Mouse (Mus musculus) MEL (cell line): Measurements from ENCODE around the gene Tubb5. TPM values are rescaled to one million over a fixed set of nuclear protein-coding genes. Genes with fewer than 3 reads are reported as not detected.

Experiments used
- DNase-seq: peaks from one replicate; pipeline ENCODE4 v3.0.0; 2011; ENCODE audit warnings: low read depth, low spot score
- H3K27ac ChIP-seq: 2 replicates; pipeline ENCODE4 v1.5.1; 2012; ENCODE audit warnings: low read depth, mild to moderate bottlenecking, control low read depth, low read length, moderate library complexity; ENCODE audit not compliant: control insufficient read depth
- H3K27me3 ChIP-seq, 2 experiments: fragments of 150-350 bp in 1 of 2; sonication (generic) in 1 of 2; 2 replicates each; pipeline ENCODE4 v1.6.1; 2012; ENCODE audit warnings: low read length in 2 of 2, mild to moderate bottlenecking in 2 of 2, improper control_type of control experiment in 1 of 2, moderate library complexity in 1 of 2; ENCODE audit not compliant: insufficient read depth in 2 of 2, control insufficient read depth in 1 of 2
- H3K36me3 ChIP-seq, 2 experiments: 2 replicates each; pipeline ENCODE4 v1.6.1; 2012 to 2014; ENCODE audit warnings: low read length in 2 of 2, improper control_type of control experiment in 1 of 2, inconsistent platforms in 1 of 2, mild to moderate bottlenecking in 1 of 2; ENCODE audit not compliant: insufficient read depth in 2 of 2, control insufficient read depth in 1 of 2
- H3K4me1 ChIP-seq, 2 experiments: fragments of 150-350 bp in 1 of 2; sonication (generic) in 1 of 2; 2 replicates each; pipeline ENCODE4 v1.6.1; 2012; ENCODE audit warnings: low read length in 2 of 2, improper control_type of control experiment in 1 of 2, mild to moderate bottlenecking in 1 of 2; ENCODE audit not compliant: insufficient read depth in 2 of 2, control insufficient read depth in 1 of 2
- H3K4me3 ChIP-seq, 2 experiments: fragments of 150-350 bp in 1 of 2; sonication (generic) in 1 of 2; 2 replicates each; pipeline ENCODE4 v1.5.1; 2012; ENCODE audit warnings: low read depth in 2 of 2, low read length in 2 of 2, mild to moderate bottlenecking in 2 of 2, moderate library complexity in 2 of 2, control low read depth in 1 of 2, improper control_type of control experiment in 1 of 2; ENCODE audit not compliant: control insufficient read depth in 1 of 2, insufficient read depth in 1 of 2
- H3K79me2 ChIP-seq: 2 replicates; pipeline ENCODE4 v1.6.1; 2012; ENCODE audit warnings: mild to moderate bottlenecking, low read length, moderate library complexity; ENCODE audit not compliant: control insufficient read depth, poor library complexity, insufficient read depth
- H3K9ac ChIP-seq: 2 replicates; pipeline ENCODE4 v1.6.1; 2012; ENCODE audit warnings: low read depth, mild to moderate bottlenecking, control low read depth, low read length, moderate library complexity; ENCODE audit not compliant: control insufficient read depth, poor library complexity, severe bottlenecking
- H3K9me3 ChIP-seq: fragments of 150-350 bp; sonication (generic); replicated peaks from 2 replicates; pipeline ENCODE4 v1.6.1; 2012; ENCODE audit warnings: mild to moderate bottlenecking, low read length, improper control_type of control experiment, moderate library complexity; ENCODE audit not compliant: insufficient read depth
- BHLHE40 ChIP-seq: IDR thresholded peaks from 2 replicates; pipeline ENCODE4 v1.6.1; 2012; ENCODE audit warnings: low read depth, mild to moderate bottlenecking, inconsistent platforms, low read length, improper control_type of control experiment, borderline replicate concordance
- CHD1 ChIP-seq: IDR thresholded peaks from 2 replicates; pipeline ENCODE4 v1.6.1; 2012; ENCODE audit warnings: low read depth, mild to moderate bottlenecking, inconsistent platforms, low read length, improper control_type of control experiment
- CHD2 ChIP-seq: IDR thresholded peaks from 2 replicates; pipeline ENCODE4 v1.6.1; 2011; ENCODE audit warnings: low read length, improper control_type of control experiment
- CTCF ChIP-seq, 3 experiments: IDR thresholded peaks in 2 of 3; conservative IDR thresholded peaks in 1 of 3; 2 replicates each; pipeline ENCODE4 v1.5.1; 2011 to 2012; ENCODE audit warnings: low read length in 3 of 3, low read depth in 2 of 3, mild to moderate bottlenecking in 2 of 3, improper control_type of control experiment in 1 of 3, inconsistent platforms in 1 of 3, mixed read lengths in 1 of 3, moderate library complexity in 1 of 3; ENCODE audit not compliant: control insufficient read depth in 1 of 3, insufficient read depth in 1 of 3, poor library complexity in 1 of 3, severe bottlenecking in 1 of 3
- ELF1 ChIP-seq: IDR thresholded peaks from 2 replicates; pipeline ENCODE4 v1.6.1; 2014; ENCODE audit warnings: low read depth, mild to moderate bottlenecking, inconsistent platforms, low read length, improper control_type of control experiment, moderate library complexity
- EP300 ChIP-seq, 2 experiments: IDR thresholded peaks; 2 replicates each; pipeline ENCODE4 v1.6.1; 2011; ENCODE audit warnings: improper control_type of control experiment in 2 of 2, low read length in 2 of 2, low read depth in 1 of 2, mild to moderate bottlenecking in 1 of 2
- GABPA ChIP-seq: IDR thresholded peaks from 2 replicates; pipeline ENCODE4 v1.6.1; 2012; ENCODE audit warnings: low read depth, mild to moderate bottlenecking, inconsistent platforms, low read length, improper control_type of control experiment, moderate library complexity
- GATA1 ChIP-seq: IDR thresholded peaks from 2 replicates; pipeline ENCODE4 v1.6.1; 2011; ENCODE audit warnings: low read depth, low read length, improper control_type of control experiment
- HCFC1 ChIP-seq: IDR thresholded peaks from 2 replicates; pipeline ENCODE4 v1.6.1; 2012; ENCODE audit warnings: low read depth, mild to moderate bottlenecking, inconsistent platforms, low read length, improper control_type of control experiment, moderate library complexity
- JUND ChIP-seq: IDR thresholded peaks from 2 replicates; pipeline ENCODE4 v1.6.1; 2011; ENCODE audit warnings: low read depth, mild to moderate bottlenecking, improper control_type of control experiment, low read length
- KAT2A ChIP-seq: conservative IDR thresholded peaks from 2 replicates; pipeline ENCODE4 v1.6.1; 2012; ENCODE audit warnings: low read depth, low read length, improper control_type of control experiment, inconsistent platforms
- MAFK ChIP-seq: IDR thresholded peaks from 2 replicates; pipeline ENCODE4 v1.6.1; 2011; ENCODE audit warnings: low read depth, mild to moderate bottlenecking, low read length, improper control_type of control experiment, borderline replicate concordance
- MAX ChIP-seq: IDR thresholded peaks from 2 replicates; pipeline ENCODE4 v1.6.1; 2011; ENCODE audit warnings: low read length, improper control_type of control experiment
- MAZ ChIP-seq: IDR thresholded peaks from 2 replicates; pipeline ENCODE4 v1.6.1; 2012; ENCODE audit warnings: low read depth, mild to moderate bottlenecking, inconsistent platforms, low read length, improper control_type of control experiment
- MEF2A ChIP-seq: IDR thresholded peaks from 2 replicates; pipeline ENCODE4 v1.6.1; 2014; ENCODE audit warnings: low read depth, mild to moderate bottlenecking, inconsistent platforms, low read length, improper control_type of control experiment; ENCODE audit not compliant: poor library complexity, insufficient replicate concordance, severe bottlenecking; ENCODE audit errors: extremely low read depth
- MXI1 ChIP-seq: IDR thresholded peaks from 2 replicates; pipeline ENCODE4 v1.6.1; 2011; ENCODE audit warnings: mild to moderate bottlenecking, low read depth, low read length, improper control_type of control experiment
- MYB ChIP-seq: IDR thresholded peaks from 2 replicates; pipeline ENCODE4 v1.6.1; 2011; ENCODE audit warnings: mild to moderate bottlenecking, low read depth, low read length, improper control_type of control experiment
- MYC ChIP-seq: IDR thresholded peaks from 2 replicates; pipeline ENCODE4 v1.6.1; 2011; ENCODE audit warnings: low read depth, mild to moderate bottlenecking, low read length, improper control_type of control experiment, moderate library complexity
- NELFE ChIP-seq: IDR thresholded peaks from 2 replicates; pipeline ENCODE4 v1.6.1; 2011; ENCODE audit warnings: low read depth, low read length, improper control_type of control experiment
- NRF1 ChIP-seq: IDR thresholded peaks from 2 replicates; pipeline ENCODE4 v1.6.1; 2014; ENCODE audit warnings: low read depth, mild to moderate bottlenecking, inconsistent platforms, low read length, improper control_type of control experiment, moderate library complexity; ENCODE audit not compliant: poor library complexity, insufficient read depth, severe bottlenecking
- POLR2A ChIP-seq, 2 experiments: IDR thresholded peaks; 2 replicates each; pipeline ENCODE4 v1.6.1; 2011 to 2012; ENCODE audit warnings: low read length in 2 of 2, mild to moderate bottlenecking in 2 of 2, control low read depth in 1 of 2, improper control_type of control experiment in 1 of 2, low read depth in 1 of 2, moderate library complexity in 1 of 2; ENCODE audit not compliant: control insufficient read depth in 1 of 2, insufficient read depth in 1 of 2, poor library complexity in 1 of 2
- POLR2AphosphoS2 ChIP-seq: IDR thresholded peaks from 2 replicates; pipeline ENCODE4 v1.6.1; 2011; ENCODE audit warnings: low read length, improper control_type of control experiment
- POLR2AphosphoS5 ChIP-seq: IDR thresholded peaks from 2 replicates; pipeline ENCODE4 v1.6.1; 2012; ENCODE audit warnings: low read depth, borderline replicate concordance, mild to moderate bottlenecking, inconsistent platforms, low read length, moderate library complexity, mixed read lengths
- RAD21 ChIP-seq: IDR thresholded peaks from 2 replicates; pipeline ENCODE4 v1.6.1; 2011; ENCODE audit warnings: mild to moderate bottlenecking, low read depth, low read length, improper control_type of control experiment
- RCOR1 ChIP-seq: IDR thresholded peaks from 2 replicates; pipeline ENCODE4 v1.6.1; 2012; ENCODE audit warnings: low read depth, mild to moderate bottlenecking, inconsistent platforms, low read length, improper control_type of control experiment
- SIN3A ChIP-seq: IDR thresholded peaks from 2 replicates; pipeline ENCODE4 v1.6.1; 2012; ENCODE audit warnings: low read length, improper control_type of control experiment, inconsistent platforms
- SMC3 ChIP-seq: IDR thresholded peaks from 2 replicates; pipeline ENCODE4 v1.6.1; 2011; ENCODE audit warnings: low read depth, low read length, improper control_type of control experiment
- TAL1 ChIP-seq: IDR thresholded peaks from 2 replicates; pipeline ENCODE4 v1.6.1; 2012; ENCODE audit warnings: mild to moderate bottlenecking, inconsistent platforms, low read length, moderate library complexity, mixed read lengths
- TBP ChIP-seq: IDR thresholded peaks from 2 replicates; pipeline ENCODE4 v1.8.0; 2011; ENCODE audit warnings: low read depth, low read length, improper control_type of control experiment
- TCF12 ChIP-seq: IDR thresholded peaks from 2 replicates; pipeline ENCODE4 v1.6.1; 2014; ENCODE audit warnings: low read depth, mild to moderate bottlenecking, inconsistent platforms, low read length, improper control_type of control experiment, moderate library complexity
- UBTF ChIP-seq: IDR thresholded peaks from 2 replicates; pipeline ENCODE4 v1.6.1; 2012; ENCODE audit warnings: low read depth, mild to moderate bottlenecking, inconsistent platforms, low read length, improper control_type of control experiment, moderate library complexity, borderline replicate concordance; ENCODE audit not compliant: insufficient read depth
- USF1 ChIP-seq: IDR thresholded peaks from 2 replicates; pipeline ENCODE4 v1.6.1; 2014; ENCODE audit warnings: low read depth, mild to moderate bottlenecking, inconsistent platforms, low read length, improper control_type of control experiment, moderate library complexity
- ZC3H11A ChIP-seq: IDR thresholded peaks from 2 replicates; pipeline ENCODE4 v1.6.1; 2012; ENCODE audit warnings: low read depth, mild to moderate bottlenecking, inconsistent platforms, low read length, improper control_type of control experiment
- ZKSCAN1 ChIP-seq: IDR thresholded peaks from 2 replicates; pipeline ENCODE4 v1.6.1; 2012; ENCODE audit warnings: low read depth, mild to moderate bottlenecking, inconsistent platforms, low read length, improper control_type of control experiment, moderate library complexity
- ZMIZ1 ChIP-seq: IDR thresholded peaks from 2 replicates; pipeline ENCODE4 v1.6.1; 2012; ENCODE audit warnings: low read depth, mild to moderate bottlenecking, inconsistent platforms, low read length, improper control_type of control experiment, moderate library complexity
- ZNF384 ChIP-seq: IDR thresholded peaks from 2 replicates; pipeline ENCODE4 v1.6.1; 2012; ENCODE audit warnings: low read depth, mild to moderate bottlenecking, inconsistent platforms, low read length, improper control_type of control experiment
- polyA plus RNA-seq, 2 experiments: library from polyadenylated mRNA; stranded (reverse) in 1 of 2; unstranded in 1 of 2; fragments of >175 nt in 1 of 2; fragments of >200 nt in 1 of 2; gene quantifications; 2 replicates each; pipeline versions ENCODE4 v1.2.1 to v1.2.4; 2012; ENCODE audit warnings: low replicate concordance in 2 of 2, low read depth in 1 of 2; ENCODE audit not compliant: insufficient read length in 2 of 2, insufficient read depth in 1 of 2, missing spikeins in 1 of 2
- total RNA-seq: library from RNA; depleted of rRNA; stranded (reverse); fragments of 300-350 nt; gene quantifications from 2 replicates; pipeline ENCODE4 v1.2.3, GENCODE M21; 2012

Tubb5 gene
- total and polyA plus RNA-seq, 3 experiments = 1,040 to 1,575 (median 1,137) TPM

DNA sequence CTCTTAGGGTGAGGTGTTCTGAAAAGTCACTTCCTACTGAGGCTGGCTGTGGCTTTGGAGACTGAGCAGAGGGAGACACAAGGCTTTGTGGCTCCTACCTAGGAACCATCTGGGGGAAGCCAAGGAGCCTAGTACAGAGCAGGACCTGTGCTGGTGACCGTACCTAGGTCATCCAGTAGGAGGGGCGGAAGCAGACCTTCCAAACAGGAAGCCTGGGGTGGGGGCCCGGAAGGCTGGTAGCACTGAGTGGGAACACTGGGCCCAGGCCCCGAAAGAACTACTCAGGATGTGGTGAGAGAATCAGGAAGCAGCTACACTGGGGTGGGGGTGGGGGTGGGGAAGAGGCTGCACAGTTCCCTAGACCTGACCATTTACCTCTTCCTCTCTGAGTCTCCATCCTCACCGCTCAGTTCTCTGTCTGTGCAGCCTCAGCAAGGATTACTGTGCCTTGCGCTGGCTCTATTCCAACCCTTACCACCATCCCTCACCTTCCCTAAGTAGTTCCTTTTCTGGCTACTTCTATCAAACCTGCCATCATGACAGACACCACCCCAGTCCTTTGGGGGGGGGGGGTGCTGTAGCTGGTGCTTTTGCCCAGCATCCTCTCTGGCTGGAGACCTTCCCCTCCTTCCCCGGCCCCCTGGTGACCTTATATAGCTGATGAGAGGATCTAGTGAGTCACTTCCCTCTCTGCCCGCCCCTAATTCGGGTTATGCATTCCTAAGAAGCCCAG is 32.2 kb upstream of the Tubb5 start:
- Histone ChIP-seq H3K4me3 (peak overlapping the region; percentile 21 to 42), H3K36me3 (peaks cover 0 to 14% of the 10 kb centered on the region in 2 experiments; a peak in 2 of 4 replicates), H3K27ac (peak overlapping the region; percentile 88), H3K9me3 (no peaks in the 10 kb centered on the region), H3K4me1 (peaks cover 2 to 18% of the 10 kb centered on the region in 2 experiments; a peak in 3 of 4 replicates), H3K9ac (peak overlapping the region; percentile 52), H3K27me3 (no peaks in the 10 kb centered on the region), H3K79me2 (peaks cover 18% of the 10 kb centered on the region)
- DNase-seq = peak; percentile 91
- 0 out of 2 replicates have a peak, but pooled peaks have one; percentile 7 for TF ChIP-seq RCOR1
- TF ChIP-seq SMC3 = no peak
- peak; percentile 35; the same call in 1 of the 2 replicates for TF ChIP-seq NELFE
- no peak for TF ChIP-seq NRF1
- TF ChIP-seq POLR2A (IDR thresholded peaks at IDR 0.05; ENCODE audit: control insufficient read depth in 1 of 2, insufficient read depth in 1 of 2, low read depth in 1 of 2, low read length in 2 of 2, poor library complexity in 1 of 2) = peak; percentile 16 to 42; a peak in 1 of 4 replicates
- peak; percentile 37 for TF ChIP-seq CHD2
- no peak for TF ChIP-seq USF1
- TF ChIP-seq TCF12 = no peak
- TF ChIP-seq RAD21 = no peak
- TF ChIP-seq CTCF (IDR thresholded peaks at IDR 0.05 in 2 of 3, conservative IDR thresholded peaks at IDR 0.05 in 1 of 3; ENCODE audit: control insufficient read depth in 1 of 3, insufficient read depth in 1 of 3, low read depth in 2 of 3, low read length in 3 of 3, poor library complexity in 1 of 3, severe bottlenecking in 1 of 3) = no peak
- TF ChIP-seq BHLHE40 = no peak
- peak; percentile 16; the same call in 1 of the 2 replicates for TF ChIP-seq TAL1
- no peak for TF ChIP-seq GABPA
- TF ChIP-seq UBTF = no peak
- peak; percentile 27; the same call in 1 of the 2 replicates for TF ChIP-seq MXI1
- no peak for TF ChIP-seq MYB
- TF ChIP-seq ZC3H11A = no peak
- no peak for TF ChIP-seq POLR2AphosphoS2
- no peak for TF ChIP-seq GATA1
- no peak for TF ChIP-seq POLR2AphosphoS5
- TF ChIP-seq ZNF384 = no peak
- TF ChIP-seq EP300 (IDR thresholded peaks at IDR 0.05; ENCODE audit: low read depth in 1 of 2, low read length in 2 of 2) = peak; percentile 39 to 63; a peak in 2 of 4 replicates
- no peak for TF ChIP-seq MEF2A
- TF ChIP-seq ELF1 = peak; percentile 81
- TF ChIP-seq HCFC1 = no peak; the same call in none of the 2 replicates
- 0 out of 2 replicates have a peak, but pooled peaks have one; percentile 70 for TF ChIP-seq CHD1
- TF ChIP-seq KAT2A = no peak
- no peak for TF ChIP-seq ZMIZ1
- no peak for TF ChIP-seq MAX
- no peak for TF ChIP-seq MAFK
- peak; percentile 53; the same call in 1 of the 2 replicates for TF ChIP-seq TBP
- TF ChIP-seq MAZ = 0 out of 2 replicates have a peak, but pooled peaks have one; percentile 61
- 0 out of 2 replicates have a peak, but pooled peaks have one; percentile 42 for TF ChIP-seq MYC
- no peak for TF ChIP-seq ZKSCAN1
- no peak; the same call in 1 of the 2 replicates for TF ChIP-seq SIN3A
- TF ChIP-seq JUND = no peak
